Mouse (Mus musculus): ENCODE results near the gene Srpk2.

- TF ChIP-seq POLR2A (IDR thresholded peaks at IDR 0.05; ENCODE audit: insufficient read depth, low read depth, low read length): no peak
- TF ChIP-seq CTCF (IDR thresholded peaks at IDR 0.05; ENCODE audit: insufficient read depth, low read depth, low read length): no peak
These were observed 164.7 kb downstream of the Srpk2 start for GRCm38 (mm10) chr5:23519679-23520078.

Measured in olfactory bulb, adult 2 months (tissue).